Mouse (Mus musculus): ENCODE measurements around the gene Ankrd34a.

- no peak for TF ChIP-seq CTCF (IDR thresholded peaks at IDR 0.05; ENCODE audit: low read depth)
- TF ChIP-seq EP300 (IDR thresholded peaks at IDR 0.05; ENCODE audit: low read depth), result no peak
These were observed 26.8 kb downstream of the Ankrd34a start for GRCm38 (mm10) chr3:96623201-96623600.

Measured in heart, postnatal 0 days (tissue).